Mouse (Mus musculus): Measurements from ENCODE around the gene Rps6ka3. TPM values are rescaled to one million over a fixed set of nuclear protein-coding genes. Genes with fewer than 3 reads are reported as not detected.

The Rps6ka3 gene
- 37.1 and 41.8 TPM in 2 replicates for polyA plus RNA-seq (2012; rRNA removed)

DNA sequence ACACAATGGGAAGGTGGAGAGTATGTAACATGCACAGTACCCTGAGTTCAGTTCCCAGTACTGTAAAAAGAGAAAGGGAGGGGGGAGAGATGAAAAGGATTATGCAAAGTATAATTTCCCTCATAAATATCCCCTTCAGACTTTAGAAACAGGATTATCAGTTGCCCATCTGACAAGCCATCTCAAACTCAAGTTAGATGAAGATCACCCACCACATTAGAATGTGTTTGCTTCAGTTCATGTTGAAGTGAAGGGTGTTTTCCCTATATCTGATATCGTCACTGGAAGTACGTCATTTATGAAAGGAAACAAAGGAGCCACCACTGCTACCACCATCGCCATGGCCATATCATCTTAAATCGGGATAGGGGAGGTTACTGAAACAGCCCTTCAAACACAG, at the start of gene Rps6ka3:
Rps6ka3 (plus strand) TSS at position 301 of the 400 bp plus-strand sequence.
- DNase-seq (ENCODE audit: low read depth): no peak

DNA sequence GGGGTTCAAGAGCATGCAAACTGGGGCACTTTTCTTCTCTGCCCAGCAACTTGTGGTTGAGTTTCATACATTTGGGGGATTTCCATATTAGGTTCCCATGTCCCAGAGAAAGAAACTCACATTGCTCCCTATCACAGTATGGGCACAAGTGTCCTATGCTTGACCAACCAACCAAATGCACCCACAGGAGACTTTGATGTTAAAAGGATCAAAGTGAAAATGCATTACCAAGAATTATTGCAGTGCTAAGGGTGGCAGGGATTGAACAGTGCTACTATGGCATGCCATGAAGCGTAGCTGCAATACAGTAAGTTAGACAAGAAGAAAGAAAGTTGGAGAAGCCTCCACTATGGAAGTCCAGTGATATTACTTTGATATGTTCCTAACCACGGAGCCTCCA, 40.9 kb upstream of the Rps6ka3 start:
- DNase-seq (ENCODE audit: low read depth): no peak

DNA sequence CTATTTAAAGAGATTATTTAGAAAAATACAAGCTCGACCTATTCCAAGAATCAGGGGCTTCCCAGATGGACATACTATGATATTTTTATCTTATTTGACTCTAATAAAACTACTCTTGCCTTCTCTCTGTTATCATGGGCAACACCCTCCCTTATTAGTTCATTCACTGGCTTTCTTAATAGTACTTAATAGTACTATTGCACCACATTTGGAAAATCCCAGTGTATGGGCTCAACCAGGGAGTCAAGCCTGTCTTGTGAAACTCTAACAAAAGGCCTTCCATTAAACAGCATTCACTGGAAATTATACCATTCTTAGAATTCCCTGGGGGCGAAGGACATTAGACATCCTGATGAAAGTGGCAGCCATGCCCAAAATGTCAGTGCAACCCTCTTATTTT, 38.5 kb upstream of the Rps6ka3 start:
- no peak for DNase-seq (ENCODE audit: low read depth)

DNA sequence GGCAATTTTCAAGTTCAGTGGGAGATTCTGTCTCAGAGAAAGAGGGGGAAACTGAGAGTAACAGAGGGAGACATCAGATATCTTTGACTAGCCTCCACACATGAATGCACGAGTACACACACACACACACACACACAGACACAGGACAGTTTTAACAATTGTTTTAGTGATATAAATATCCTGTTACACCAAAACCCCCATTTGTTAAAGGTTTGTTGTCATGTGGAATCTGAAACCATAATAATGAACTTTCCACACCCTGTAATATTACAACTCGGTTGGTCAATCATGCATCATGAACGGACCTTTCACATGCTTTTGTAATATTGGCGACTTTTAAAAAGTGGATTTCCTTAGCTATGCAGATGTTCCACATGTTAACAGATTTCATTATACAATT, 18.5 kb upstream of the Rps6ka3 start:
- DNase-seq (ENCODE audit: low read depth): no peak

DNA sequence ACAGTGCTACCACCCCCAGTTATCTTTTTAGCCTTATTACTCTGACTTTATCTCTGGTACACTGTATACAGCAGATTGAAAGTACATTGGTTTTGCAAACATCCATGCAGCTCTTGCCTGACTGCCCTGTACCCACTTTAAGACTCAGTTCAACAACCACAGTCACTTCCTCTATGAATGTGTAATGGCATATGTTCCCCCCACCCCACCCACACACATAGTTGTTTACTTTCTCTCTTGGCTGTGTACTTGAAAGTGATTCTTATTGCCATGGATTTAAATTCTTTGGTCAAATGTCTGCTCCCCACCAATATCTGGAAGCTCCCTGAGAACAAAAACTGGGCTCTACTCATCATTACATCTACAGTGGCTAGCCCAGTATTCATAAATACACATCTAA, 10.6 kb upstream of the Rps6ka3 start:
- DNase-seq (ENCODE audit: low read depth): no peak

DNA sequence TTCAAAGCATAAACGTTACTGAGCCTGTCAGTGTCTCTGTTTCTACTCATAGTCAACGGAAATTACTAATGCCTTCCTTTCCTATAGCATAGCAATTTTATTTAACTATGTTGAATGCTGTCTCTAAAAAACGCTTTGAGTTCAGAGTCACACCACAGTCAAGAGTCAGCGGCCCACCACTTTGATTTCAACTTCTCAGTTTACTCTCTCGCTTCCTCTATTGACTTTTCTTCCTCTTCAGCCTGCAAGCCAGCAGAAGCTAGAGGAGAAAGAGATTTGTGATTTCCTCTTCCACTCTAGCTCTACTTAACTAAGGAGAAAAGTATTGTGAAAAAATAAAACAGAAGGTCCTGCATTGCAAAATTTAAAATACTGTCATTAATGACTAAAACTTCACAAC, 10.0 kb upstream of the Rps6ka3 start:
- DNase-seq (ENCODE audit: low read depth): no peak

DNA sequence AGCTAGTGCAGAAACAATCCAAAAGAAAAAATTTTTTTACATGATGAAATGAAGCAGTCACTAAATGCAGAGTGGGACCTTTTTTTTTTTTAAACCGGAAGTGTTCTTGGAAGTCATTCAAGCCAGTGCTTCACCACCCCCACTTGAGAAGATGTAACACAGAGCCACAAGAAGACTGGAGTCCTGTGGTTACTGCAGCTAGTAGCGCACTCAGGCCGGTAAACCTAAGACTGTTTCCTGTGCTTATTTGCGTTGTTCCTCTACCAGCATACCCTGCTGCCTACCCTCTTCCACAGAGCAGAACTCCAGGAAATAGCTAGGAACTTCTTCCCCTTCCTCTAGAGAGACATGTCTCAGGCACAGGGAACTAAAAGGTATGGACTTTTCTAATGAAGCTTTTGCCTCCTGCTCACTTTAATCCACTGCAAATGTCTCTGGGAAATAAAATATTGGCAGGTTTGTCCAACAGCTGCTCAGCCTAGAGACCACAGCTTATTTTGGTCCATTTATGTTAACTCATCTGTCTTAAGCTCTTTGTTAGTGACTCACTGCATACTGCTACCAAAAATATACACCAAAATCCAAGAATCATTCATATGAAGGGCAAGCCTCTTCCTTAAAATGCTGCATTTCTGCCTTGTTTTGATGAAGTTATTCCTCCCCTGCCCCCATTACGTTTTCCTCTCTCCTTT, 931 bp downstream of the Rps6ka3 start:
- no peak for DNase-seq (ENCODE audit: low read depth)

DNA sequence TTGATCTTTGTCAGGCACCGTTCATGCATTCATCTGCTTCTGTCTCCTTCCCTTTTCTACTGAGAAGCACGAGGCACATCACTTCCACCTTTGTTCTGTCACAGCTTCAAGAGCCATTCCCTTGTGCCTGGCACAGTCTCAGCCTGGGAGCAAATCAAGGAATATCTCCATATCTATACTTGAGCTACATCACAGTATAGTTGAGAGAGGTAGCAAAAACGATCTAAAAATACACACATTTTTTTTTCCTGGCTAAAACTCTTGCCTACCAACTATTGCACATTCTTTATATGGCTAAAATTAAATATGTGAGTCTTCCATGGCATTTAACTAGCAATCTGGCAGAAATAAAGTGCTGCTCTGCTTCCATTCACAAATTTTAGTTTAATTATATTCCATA, 5.1 kb downstream of the Rps6ka3 start:
- DNase-seq (ENCODE audit: low read depth): no peak

DNA sequence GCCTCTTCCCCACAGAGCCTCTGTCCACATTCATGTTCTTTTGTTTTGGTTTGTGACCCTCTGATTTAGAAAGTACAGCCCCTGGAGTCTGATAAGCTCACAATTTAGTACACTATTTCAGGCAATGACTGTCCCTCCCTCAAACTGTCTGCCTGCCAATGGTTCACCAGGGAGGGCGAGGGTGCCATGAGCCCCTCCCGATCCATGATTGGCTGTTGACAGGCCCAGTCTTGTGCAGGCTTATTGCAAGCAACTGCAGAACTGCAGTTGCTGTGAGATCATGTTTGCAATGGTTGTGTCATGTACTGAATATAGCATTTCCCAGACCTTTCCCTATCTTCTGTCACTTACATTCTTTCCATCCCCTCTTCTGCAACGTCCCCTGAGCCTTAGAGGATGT, 12.4 kb downstream of the Rps6ka3 start:
- no peak for DNase-seq (ENCODE audit: low read depth)

DNA sequence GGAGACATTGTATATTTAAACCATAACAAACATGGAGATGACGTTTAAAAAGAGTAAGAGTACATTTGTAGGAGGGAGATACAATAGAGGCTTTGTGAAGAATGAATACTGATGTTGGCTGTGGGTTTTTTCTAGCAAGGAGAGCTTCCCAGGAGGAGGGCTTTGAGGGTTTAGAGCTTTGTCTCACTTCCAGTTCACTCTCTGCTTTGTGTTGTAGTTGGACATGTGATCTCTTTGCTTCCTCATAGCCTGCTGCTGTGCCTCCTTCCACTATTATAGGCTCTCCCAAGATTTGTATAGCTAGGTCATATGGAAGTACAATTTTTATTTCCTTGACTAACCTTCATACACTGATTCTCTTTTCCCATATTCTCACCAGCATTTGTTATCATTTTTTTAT, 27.2 kb downstream of the Rps6ka3 start:
- DNase-seq (ENCODE audit: low read depth): no peak

DNA sequence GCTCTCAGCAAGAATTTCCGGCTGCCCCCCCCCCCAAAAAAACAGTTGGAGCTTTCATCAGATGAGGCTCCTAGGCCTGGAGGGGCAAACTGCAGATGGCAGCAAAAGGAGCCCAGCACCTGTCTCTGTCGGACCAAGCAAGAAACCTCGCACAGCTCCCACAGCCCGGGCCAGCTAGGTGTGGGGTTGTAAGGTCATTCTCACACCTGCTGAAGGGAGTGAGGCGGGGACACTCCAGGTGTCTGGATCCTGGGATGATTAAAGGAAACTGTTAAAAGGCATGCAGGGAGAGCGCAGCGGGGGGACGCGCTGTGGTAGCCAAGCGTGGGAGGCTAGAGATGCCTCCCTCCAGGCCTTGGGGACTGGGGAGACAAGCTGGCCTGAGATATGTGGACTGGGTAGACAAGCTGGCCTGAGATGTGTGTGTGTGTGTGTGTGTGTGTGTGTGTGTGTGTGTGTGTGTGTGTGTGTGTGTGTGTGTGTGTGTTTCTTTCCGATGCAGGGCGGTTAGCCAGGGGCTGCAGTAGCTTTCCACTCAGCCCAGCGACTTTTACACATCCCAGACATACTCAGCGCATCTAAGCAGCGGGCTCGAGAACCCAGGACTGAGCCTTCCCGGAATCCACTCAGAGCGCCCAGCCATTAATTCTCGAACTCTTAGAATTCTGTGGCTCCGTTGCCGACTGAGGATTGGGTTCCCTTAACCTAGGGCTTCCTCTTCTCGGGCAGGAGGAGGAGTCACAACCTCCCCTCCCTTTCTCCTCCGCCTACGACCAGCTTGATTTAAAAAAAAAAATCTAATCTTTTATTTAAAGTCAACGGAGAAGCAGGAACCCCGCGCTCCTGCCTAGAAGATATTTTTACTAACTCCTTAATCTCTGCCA, 44.1 kb downstream of the Rps6ka3 start:
- DNase-seq (ENCODE audit: low read depth): no peak

DNA sequence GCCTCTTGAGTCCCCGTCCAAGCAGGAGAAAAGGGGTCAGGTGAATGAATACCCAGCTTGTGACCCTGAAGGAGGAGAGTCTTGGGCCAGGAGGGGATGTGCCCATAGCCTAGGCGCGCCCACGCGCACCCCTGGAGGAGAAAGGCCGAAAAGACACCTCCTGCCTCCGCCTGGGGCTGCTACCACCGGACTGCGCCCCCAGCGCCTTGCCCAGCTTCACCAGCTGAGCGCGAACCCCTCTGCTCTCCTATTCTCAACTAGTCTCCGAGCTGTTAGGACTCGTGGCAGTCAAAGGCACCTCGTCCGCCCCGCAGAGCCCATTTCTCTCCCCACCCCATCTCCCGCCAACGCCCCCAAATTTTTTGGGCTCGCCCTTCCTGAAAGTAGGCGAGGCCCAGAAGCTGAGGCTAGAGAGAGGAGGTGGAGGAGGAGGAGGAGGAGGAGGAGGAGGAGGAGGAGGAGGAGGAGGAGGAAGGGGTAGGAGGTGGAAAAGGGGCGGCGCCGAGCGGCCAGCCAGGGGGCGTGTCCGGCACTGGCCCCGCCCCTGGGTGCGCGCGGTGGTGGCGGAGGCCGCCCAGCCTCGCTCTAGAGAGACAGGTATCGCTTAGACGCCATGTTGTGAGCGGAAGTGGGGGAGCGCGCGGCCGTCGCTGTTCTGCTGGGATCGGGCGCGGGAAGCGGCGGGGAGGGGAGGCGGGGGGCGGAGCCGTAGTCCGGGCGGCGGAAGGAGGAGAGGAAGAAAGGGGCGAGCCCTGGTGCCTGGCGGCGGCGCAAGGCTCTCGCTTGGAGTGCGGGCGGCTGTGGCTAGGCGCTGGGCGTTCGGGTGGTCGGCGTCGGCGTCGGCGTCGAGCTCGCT, 45.2 kb downstream of the Rps6ka3 start:
- no peak for DNase-seq (ENCODE audit: low read depth)

DNA sequence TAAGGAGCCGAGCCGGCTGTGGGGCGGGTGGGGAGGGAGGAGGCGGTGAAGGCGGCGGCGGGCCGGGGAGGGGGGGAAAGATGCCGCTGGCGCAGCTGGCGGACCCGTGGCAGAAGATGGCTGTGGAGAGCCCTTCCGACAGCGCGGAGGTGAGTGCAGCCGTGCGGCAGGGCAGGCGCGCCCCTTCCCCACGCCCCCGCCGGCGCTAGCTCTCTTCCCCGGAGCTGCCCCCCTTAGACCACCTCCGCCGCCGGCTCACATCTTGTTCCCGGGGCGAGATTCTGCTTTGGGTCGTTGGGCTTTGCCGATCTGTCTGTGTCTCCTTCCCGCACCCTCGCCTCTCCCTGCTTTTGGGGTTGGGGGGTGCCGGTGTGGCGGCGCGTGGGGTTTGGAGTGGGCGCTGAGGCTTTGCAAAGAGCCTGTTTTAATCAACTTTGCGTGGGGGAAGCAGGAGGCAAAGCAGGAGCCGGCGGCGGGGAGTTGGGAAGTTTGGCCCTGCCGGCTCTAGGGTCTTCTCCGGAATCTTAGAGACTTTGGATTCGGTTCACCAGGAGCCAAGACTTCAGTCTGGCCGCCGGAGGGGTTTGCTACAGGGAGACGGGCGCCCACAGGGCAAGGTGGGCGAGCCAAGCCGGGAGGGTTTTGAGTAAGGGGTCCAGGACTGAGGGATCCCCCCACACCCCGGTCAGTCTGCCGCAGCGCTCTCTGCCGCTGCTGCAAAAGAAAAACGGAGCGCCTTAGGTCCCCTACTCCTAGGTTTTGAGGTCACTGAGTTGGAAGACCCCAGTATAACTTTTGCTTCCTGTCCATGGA, 46.1 kb downstream of the Rps6ka3 start:
- no peak for DNase-seq (ENCODE audit: low read depth)

DNA sequence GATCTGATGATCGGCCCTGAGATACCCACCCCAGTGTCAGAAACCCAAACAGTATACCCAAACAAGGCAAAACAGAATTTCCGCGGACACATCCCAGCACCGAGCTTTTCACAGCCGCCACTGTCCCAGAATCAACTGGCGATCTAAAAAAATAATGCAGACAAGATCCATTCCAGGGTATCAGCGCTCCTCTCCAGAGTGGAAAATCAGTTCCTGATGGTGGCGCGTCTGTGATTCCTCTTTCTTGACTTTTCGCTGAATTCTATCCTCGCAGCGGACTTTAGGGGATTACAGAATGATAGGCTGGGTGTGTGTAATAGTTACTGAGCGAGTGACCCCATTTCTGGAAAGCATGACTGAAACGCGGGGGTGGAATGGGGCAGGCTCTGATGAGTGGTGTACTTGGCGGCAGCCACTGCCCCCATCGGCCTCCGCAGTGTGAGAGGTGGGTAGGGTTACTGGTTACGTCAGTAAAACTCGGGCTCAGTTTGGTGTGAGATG, 46.9 kb downstream of the Rps6ka3 start:
- no peak for DNase-seq (ENCODE audit: low read depth)

DNA sequence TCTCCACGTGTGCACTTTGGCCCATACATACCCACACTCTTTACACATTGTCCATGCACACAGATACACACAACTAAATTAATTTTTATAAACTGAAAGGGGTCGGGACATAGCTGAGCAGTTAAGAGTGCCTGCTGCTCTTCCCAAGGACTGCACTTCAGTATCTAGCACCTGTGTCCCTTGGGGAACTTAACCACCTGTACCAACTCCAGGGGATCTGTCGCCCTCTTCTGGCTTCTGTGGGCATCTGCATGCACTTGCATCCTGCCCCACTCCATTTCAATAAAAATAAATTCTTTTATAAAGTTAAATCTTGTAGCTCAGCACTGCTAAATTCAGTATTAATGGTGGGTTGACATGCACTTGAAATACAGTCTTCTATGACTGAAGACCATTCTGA, 54.6 kb downstream of the Rps6ka3 start:
- DNase-seq (ENCODE audit: low read depth): no peak

DNA sequence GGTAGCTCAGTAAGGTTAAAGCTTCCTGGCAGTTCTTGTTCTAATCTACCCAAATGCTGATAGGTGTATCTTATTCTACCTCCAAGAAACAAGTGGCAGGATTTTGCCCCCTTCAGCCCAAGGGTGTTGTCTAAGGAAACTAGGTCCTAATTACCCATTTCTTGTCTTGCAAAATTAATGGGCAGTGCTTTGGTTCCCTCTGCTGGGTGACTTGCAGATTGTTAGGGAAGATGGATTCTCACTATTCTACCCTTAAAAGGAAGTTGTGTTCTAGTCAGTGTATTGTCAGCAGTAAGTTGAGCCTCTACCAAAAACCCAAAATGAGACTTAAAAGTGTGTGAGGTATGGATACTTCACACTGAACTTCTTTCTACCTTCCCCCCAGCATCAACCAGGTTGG, 59.0 kb downstream of the Rps6ka3 start:
- no peak for DNase-seq (ENCODE audit: low read depth)

DNA sequence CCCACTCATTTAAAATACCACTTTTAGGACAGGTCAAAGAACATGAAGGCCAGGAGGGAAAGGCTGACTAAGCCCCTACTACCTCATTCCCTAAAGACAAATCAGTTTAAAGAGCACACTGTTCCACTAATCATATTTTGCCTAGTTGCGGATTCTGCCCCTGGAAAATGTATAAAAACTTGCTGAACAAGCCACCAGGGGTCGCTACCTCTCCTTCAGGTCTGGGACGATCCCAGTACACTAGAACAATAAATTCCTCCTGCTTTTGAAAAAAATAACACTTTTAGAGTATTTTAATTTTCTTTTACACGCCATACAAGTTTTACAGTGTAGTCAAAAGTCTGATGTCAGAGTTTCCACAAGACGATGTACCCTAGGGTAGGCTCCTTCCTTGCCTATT, 76.7 kb downstream of the Rps6ka3 start:
- no peak for DNase-seq (ENCODE audit: low read depth)

DNA sequence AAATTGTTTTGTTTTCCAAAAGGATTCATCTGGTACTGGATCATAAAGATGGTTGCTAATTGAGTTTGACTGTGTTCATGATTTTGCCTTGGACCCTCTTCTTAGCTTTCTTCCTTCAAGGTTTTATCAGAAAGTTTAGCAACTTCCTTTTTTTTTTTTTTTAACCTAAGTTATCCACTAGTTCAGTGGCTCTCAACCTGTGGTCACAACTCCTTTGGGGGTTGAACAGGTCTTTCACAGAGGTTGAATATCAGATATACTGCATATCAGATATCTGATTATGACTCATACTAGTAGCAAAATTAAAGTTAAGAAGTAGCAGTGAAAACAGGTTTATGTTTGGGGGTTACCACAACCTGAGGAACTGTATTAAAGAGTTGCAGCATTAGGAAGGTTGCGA, 85.8 kb downstream of the Rps6ka3 start:
- DNase-seq (ENCODE audit: low read depth): no peak

DNA sequence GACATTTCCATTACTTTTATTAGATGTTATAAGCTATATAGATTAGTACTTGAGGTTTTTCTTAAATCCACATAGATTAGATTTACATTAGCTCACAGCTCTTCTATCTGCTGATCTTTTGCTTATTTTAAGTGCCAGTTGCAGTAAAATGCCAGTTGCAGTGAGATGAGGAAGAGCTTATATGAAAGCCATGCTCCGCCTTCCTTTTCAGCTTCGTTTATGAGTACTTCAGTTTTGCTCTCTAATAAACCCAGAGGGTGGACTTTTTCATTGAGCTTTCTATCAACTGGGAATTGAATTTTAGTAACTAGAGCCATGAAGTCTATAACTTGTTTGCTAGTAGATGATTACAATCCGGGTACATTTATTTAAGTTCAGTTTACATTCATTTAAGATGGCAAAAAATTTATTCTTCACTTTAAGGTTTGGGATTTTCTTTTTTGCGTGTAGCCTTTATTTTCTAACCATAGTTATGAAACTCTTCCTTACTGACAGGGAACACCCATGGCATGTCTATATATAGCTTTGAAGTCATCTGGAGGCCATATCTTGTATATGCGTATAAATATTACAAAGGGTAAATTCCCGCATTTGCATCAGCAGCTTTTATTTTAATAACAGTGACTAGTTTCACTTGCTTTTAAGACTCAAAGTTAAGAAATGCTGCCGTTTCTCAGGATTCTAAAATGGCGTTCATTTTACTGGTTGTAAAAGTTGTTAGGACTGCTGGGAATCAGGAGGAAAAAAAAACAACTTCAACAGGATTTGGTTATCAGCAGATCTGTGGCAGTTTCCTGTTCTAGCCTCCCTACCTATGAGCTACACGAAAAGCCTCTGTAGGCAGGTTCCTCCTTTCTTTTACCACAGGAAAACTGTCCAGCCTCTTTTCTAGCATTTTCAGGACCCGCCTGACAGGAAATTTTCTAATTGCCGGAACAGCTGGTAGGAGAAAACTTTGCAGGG, 92.5 kb downstream of the Rps6ka3 start:
- no peak for DNase-seq (ENCODE audit: low read depth)

DNA sequence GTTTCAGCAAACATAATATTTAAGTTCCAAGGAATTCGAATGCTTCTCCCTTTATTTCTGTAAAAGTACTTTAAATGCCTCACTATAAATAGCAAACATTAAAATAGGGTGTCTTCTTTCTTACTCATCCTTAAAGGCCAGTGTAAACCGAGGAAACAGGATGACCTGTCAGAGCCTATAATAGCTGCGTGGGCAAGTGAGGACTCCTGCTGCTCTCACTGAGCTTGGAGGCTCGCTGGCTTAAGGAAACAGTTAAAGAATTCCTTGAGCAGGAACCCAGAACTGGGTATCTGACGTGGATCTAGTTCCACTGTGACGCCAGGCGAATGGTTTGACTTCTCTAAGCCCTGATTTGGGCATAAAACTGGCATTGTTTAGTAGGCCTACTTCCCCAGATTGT, 105.2 kb downstream of the Rps6ka3 start:
- no peak for DNase-seq (ENCODE audit: low read depth)
